Mouse (Mus musculus): Measurements from ENCODE around the gene Aldh8a1.

GRCm38 (mm10) chr10:21415031-21415430 is 37.9 kb downstream of the Aldh8a1 start:
- TF ChIP-seq CTCF (IDR thresholded peaks at IDR 0.05; ENCODE audit: low read depth) (no peak), EP300 (IDR thresholded peaks at IDR 0.05; ENCODE audit: low read depth) (no peak)
